Mouse (Mus musculus) heart, postnatal 0 days (tissue): ENCODE data around the gene Foxr1.

Experiments
- CTCF ChIP-seq: IDR thresholded peaks from 2 replicates; pipeline ENCODE4 v1.5.1; 2016; ENCODE audit warnings: antibody characterized with exemption, control low read depth, low read depth
- EP300 ChIP-seq: IDR thresholded peaks from 2 replicates; pipeline ENCODE4 v1.6.1; 2016; ENCODE audit warnings: antibody characterized with exemption, low read depth

DNA sequence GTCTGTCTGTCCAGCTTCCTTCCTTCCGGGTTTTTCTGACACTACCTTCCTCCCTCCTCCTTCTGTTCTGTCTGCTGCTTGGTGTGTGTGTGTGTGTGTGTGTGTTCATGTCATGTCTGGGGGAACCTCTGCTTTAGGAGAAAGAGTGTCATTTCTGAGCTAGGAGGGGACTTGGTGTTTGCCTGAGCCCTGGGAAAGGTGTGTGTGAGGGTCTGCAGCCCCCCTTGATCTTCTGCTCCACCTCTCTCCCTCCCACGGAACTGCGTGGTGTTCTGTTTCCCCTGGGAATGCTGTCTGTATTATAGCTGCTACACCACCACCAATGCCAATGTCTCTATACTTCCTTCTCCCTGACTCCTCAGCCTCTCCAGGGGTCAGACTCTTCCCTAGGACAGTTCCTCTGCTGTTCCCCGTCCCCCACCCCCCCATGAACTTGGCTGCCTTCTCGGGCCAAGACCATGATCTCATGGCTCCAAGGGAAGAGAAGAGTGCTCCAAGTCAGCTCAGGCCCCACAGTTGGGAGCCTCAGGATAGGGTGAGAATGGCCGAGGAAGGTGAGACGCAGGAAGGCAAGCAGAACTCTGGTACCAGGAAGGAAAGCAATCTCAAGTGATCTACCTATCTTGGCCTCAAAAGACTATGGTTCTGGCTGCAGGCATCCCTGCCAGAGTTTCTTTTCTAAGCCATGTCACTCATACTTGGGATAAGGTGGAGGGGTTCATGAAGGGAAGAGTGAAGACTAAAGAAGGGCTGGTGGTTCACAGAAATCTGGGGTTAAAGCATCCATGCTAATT is 43.6 kb upstream of the Foxr1 start:
- no peak for TF ChIP-seq CTCF
- TF ChIP-seq EP300: no peak
